Comparison of ENCODE assay signal across 11 mouse cellular contexts in genomic region chr19:53014910-53015710, GRCm38 (mm10). TPM values are rescaled to one million over a fixed set of nuclear protein-coding genes. Genes with fewer than 3 reads are reported as not detected.
DNase-seq lines count a peak whose midpoint lies in the region; ATAC-seq and TF ChIP-seq lines count a peak whose summit lies in the region.
"Had no signal": no experiment of that assay in that cellular context is flagged by ENCODE, and none has a peak within 500 bp of the region (broad histone marks: within the 10 kb centered on the region; RNA-seq: fewer than 3 reads in every experiment).

No protein-coding gene starts in this region.

- no peak for TF ChIP-seq CTCF in layer of hippocampus, adult 2 months (conservative IDR thresholded peaks at IDR 0.05)

- ATAC-seq in frontal cortex, adult (ENCODE audit: low TSS enrichment), result peak; percentile 28; the same call in 1 of the 2 replicates
- ATAC-seq in forebrain, embryonic 14.5 days, result peak; percentile 64
- peak; percentile 67 for ATAC-seq in midbrain, embryonic 15.5 days (replicated peaks)

- H3K4me2 ChIP-seq in forebrain, embryonic 14.5 days (ENCODE audit: low read length), result peak overlapping the region; percentile 38
- peak overlapping the region; percentile 5; the same call in 1 of the 2 replicates for H3K4me2 ChIP-seq in midbrain, embryonic 15.5 days
- H3K4me2 ChIP-seq: liver, embryonic 13.5 days had no signal

- H3K27ac ChIP-seq in layer of hippocampus, adult 2 months, result peak overlapping the region; percentile 77
- H3K27ac ChIP-seq in forebrain, embryonic 14.5 days (ENCODE audit: low read depth, low read length), result no peak overlapping the region
- no peak overlapping the region for H3K27ac ChIP-seq in midbrain, embryonic 15.5 days
- H3K27ac ChIP-seq: liver, embryonic 13.5 days had no signal

- 0 out of 2 replicates have a peak, but pooled peaks cover 2% of the 10 kb centered on the region for H3K4me1 ChIP-seq in forebrain, embryonic 14.5 days (ENCODE audit: control insufficient read depth, insufficient read depth, low read length)
- H3K4me1 ChIP-seq in midbrain, embryonic 15.5 days, result no peaks in the 10 kb centered on the region

- DNase-seq in frontal cortex, postnatal 25 days (ENCODE audit: low spot score in 2 of 2), result no peak
- no peak for DNase-seq in layer of hippocampus, adult 2 months (ENCODE audit: low spot score in 2 of 2)
- no peak for DNase-seq in layer of hippocampus, adult 9-11 months
- peak; percentile 59 for DNase-seq in forebrain, embryonic 14.5 days (ENCODE audit: low spot score)
- DNase-seq in adrenal gland, postnatal 4 days (ENCODE audit: low spot score in 2 of 2), result no peak
- DNase-seq in testis, postnatal 10 days (ENCODE audit: low spot score), result no peak
- DNase-seq: adrenal gland, postnatal 25 days; cerebellum, postnatal 25 days; liver, embryonic 13.5 days had no signal

- H3K36me3 ChIP-seq in forebrain, embryonic 14.5 days (ENCODE audit: control insufficient read depth, insufficient read depth, low read length), result peaks cover 21% of the 10 kb centered on the region
- H3K36me3 ChIP-seq in midbrain, embryonic 15.5 days (replicated peaks), result 0 out of 2 replicates have a peak, but pooled peaks cover 10% of the 10 kb centered on the region

- WGBS in forebrain, embryonic 14.5 days, result 39% methylated on average over 21 of the region's 21 CpGs
- 48% methylated on average over 21 of the region's 21 CpGs for WGBS in midbrain, embryonic 15.5 days

- peak overlapping the region; percentile 45; the same call in 1 of the 2 replicates for H3K9ac ChIP-seq in forebrain, embryonic 14.5 days (ENCODE audit: low read length)
- H3K9ac ChIP-seq in midbrain, embryonic 15.5 days, result no peak overlapping the region
- H3K9ac ChIP-seq: liver, embryonic 13.5 days had no signal

- no peaks in the 10 kb centered on the region for H3K27me3 ChIP-seq in forebrain, embryonic 14.5 days (replicated peaks; ENCODE audit: control insufficient read depth, insufficient read depth, low read length)
- no peaks in the 10 kb centered on the region for H3K27me3 ChIP-seq in midbrain, embryonic 15.5 days (replicated peaks)
- H3K27me3 ChIP-seq: liver, embryonic 13.5 days had no signal

- H3K9me3 ChIP-seq in forebrain, embryonic 14.5 days (replicated peaks; ENCODE audit: control insufficient read depth, low read length), result no peaks in the 10 kb centered on the region
- no peaks in the 10 kb centered on the region for H3K9me3 ChIP-seq in midbrain, embryonic 15.5 days
- H3K9me3 ChIP-seq: liver, embryonic 13.5 days had no signal

- H3K4me3 ChIP-seq in layer of hippocampus, adult 2 months, result no peak overlapping the region; the same call in 1 of the 2 replicates
- H3K4me3 ChIP-seq in forebrain, embryonic 14.5 days (ENCODE audit: low read depth, low read length), result 0 out of 2 replicates have a peak overlapping the region, but pooled peaks have one; percentile 10
- H3K4me3 ChIP-seq in midbrain, embryonic 15.5 days, result no peak overlapping the region
- H3K4me3 ChIP-seq: liver, embryonic 13.5 days had no signal

RNA-seq across cellular contexts. Expression of gene Xpnpep1, which starts 24.9 kb away (rescaled TPM):
- total RNA-seq in layer of hippocampus, adult 2 months (2021), result 10 to 100 TPM; 78.7 to 82.9 TPM
- polyA plus RNA-seq in forebrain, embryonic 14.5 days (2014; fragmentation: Nextera tagmentation; extraction: Ambion mirVana), result 155 and 158 TPM in 2 replicates
- polyA plus RNA-seq in midbrain, embryonic 15.5 days (2015; fragmentation: Nextera tagmentation; extraction: Ambion mirVana), result 124 and 125 TPM in 2 replicates
- total RNA-seq in adrenal gland, postnatal 4 days (2021), result 100 to 1,000 TPM; 112 to 117 TPM
